Mouse (Mus musculus): Measurements from ENCODE around the gene Siae.

DNA sequence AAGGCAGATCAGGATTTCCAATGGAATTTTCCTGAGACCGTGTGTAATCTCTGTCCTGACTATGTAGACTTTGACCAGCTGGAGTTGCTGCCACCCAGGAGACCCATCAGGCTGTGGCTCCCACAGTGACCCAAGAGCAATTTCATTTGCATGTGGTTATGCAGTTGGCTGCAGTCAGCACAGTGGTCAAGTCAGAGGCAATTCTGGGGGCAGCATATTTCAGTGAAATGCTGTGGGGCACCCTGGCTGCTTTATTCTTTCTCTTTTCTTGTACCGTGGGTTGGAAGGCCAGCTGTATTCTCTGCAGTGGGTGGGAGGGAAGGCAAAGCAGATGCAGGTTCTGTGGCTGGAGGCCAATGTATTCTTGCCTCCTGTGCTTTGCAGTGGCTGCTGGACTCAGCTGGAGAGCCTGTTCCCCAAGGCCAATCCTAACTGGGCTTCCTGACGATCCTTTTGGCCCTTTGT is 70.6 kb downstream of the Siae start:
- TF ChIP-seq POLR2A (IDR thresholded peaks at IDR 0.05; ENCODE audit: control insufficient read depth, extremely low read depth, insufficient read depth, low read length, poor library complexity) (no peak), CTCF (IDR thresholded peaks at IDR 0.05; ENCODE audit: borderline replicate concordance, control insufficient read depth, extremely low read depth, insufficient read depth, low read length, poor library complexity) (no peak)

Measured in thymus, adult 2 months (tissue).